Mouse (Mus musculus): ENCODE data around the gene Clec16a. TPM values are rescaled to one million over a fixed set of nuclear protein-coding genes. Genes with fewer than 3 reads are reported as not detected.

Clec16a gene
- polyA plus RNA-seq, 1 experiment from 2014 or later, result 69.0 TPM

GRCm38 (mm10) chr16:10674020-10674419 is 128.9 kb downstream of the Clec16a start:
- no peaks in the 10 kb centered on the region for H3K27me3 ChIP-seq
- H3K4me1 ChIP-seq (replicated peaks), result peaks cover 10% of the 10 kb centered on the region; the same call in 1 of the 2 replicates
- H3K36me3 ChIP-seq, result no peaks in the 10 kb centered on the region
- no peaks in the 10 kb centered on the region for H3K9me3 ChIP-seq
- no peak for ATAC-seq (ENCODE audit: low read depth)
- no peak overlapping the region for H3K27ac ChIP-seq (replicated peaks)
- H3K9ac ChIP-seq, result no peak overlapping the region
- H3K4me3 ChIP-seq, result no peak overlapping the region
- H3K4me2 ChIP-seq, result no peak overlapping the region
- 60% methylated on average over 2 of the region's 2 CpGs for WGBS

GRCm38 (mm10) chr16:10674957-10675356 is 129.8 kb downstream of the Clec16a start:
- H3K4me2 ChIP-seq, result no peak overlapping the region
- H3K36me3 ChIP-seq, result no peaks in the 10 kb centered on the region
- no peaks in the 10 kb centered on the region for H3K27me3 ChIP-seq
- H3K9ac ChIP-seq, result no peak overlapping the region
- peaks cover 2% of the 10 kb centered on the region; the same call in 1 of the 2 replicates for H3K4me1 ChIP-seq (replicated peaks)
- no peak overlapping the region for H3K4me3 ChIP-seq
- WGBS, result 91% methylated on average over 2 of the region's 2 CpGs
- no peak overlapping the region for H3K27ac ChIP-seq (replicated peaks)
- ATAC-seq (ENCODE audit: low read depth), result no peak
- no peaks in the 10 kb centered on the region for H3K9me3 ChIP-seq

- ATAC-seq (ENCODE audit: low read depth), result no peak
- no peaks in the 10 kb centered on the region for H3K27me3 ChIP-seq
- no peaks in the 10 kb centered on the region for H3K4me1 ChIP-seq (replicated peaks)
- no peak overlapping the region for H3K9ac ChIP-seq
- 84% methylated on average over 1 of the region's 1 CpGs for WGBS
- no peak overlapping the region for H3K4me2 ChIP-seq
- H3K27ac ChIP-seq (replicated peaks), result no peak overlapping the region
- H3K4me3 ChIP-seq, result no peak overlapping the region
- H3K36me3 ChIP-seq, result no peaks in the 10 kb centered on the region
- H3K9me3 ChIP-seq, result no peaks in the 10 kb centered on the region
These were observed 130.5 kb downstream of the Clec16a start for GRCm38 (mm10) chr16:10675612-10676011.

GRCm38 (mm10) chr16:10676461-10677066 is 131.4 kb downstream of the Clec16a start:
- Histone ChIP-seq H3K27me3 (no peaks in the 10 kb centered on the region), H3K4me3 (no peak overlapping the region), H3K27ac (replicated peaks) (no peak overlapping the region), H3K36me3 (no peaks in the 10 kb centered on the region), H3K9ac (no peak overlapping the region), H3K4me2 (no peak overlapping the region), H3K4me1 (replicated peaks) (no peaks in the 10 kb centered on the region), H3K9me3 (no peaks in the 10 kb centered on the region)
- ATAC-seq (ENCODE audit: low read depth), result no peak
- 69% methylated on average over 3 of the region's 3 CpGs for WGBS

- H3K27ac ChIP-seq (replicated peaks), result no peak overlapping the region
- H3K4me2 ChIP-seq, result no peak overlapping the region
- no peaks in the 10 kb centered on the region for H3K27me3 ChIP-seq
- WGBS, result 80% methylated on average over 2 of the region's 2 CpGs
- H3K4me3 ChIP-seq, result no peak overlapping the region
- no peak overlapping the region for H3K9ac ChIP-seq
- H3K36me3 ChIP-seq, result no peaks in the 10 kb centered on the region
- no peaks in the 10 kb centered on the region for H3K9me3 ChIP-seq
- no peak for ATAC-seq (ENCODE audit: low read depth)
- H3K4me1 ChIP-seq (replicated peaks), result no peaks in the 10 kb centered on the region
These were observed 137.4 kb downstream of the Clec16a start for GRCm38 (mm10) chr16:10682521-10682920.

- no peak overlapping the region for H3K9ac ChIP-seq
- no peaks in the 10 kb centered on the region for H3K9me3 ChIP-seq
- no peaks in the 10 kb centered on the region for H3K36me3 ChIP-seq
- no peaks in the 10 kb centered on the region for H3K27me3 ChIP-seq
- no peak overlapping the region for H3K4me3 ChIP-seq
- 80% methylated on average over 8 of the region's 8 CpGs for WGBS
- no peak for ATAC-seq (ENCODE audit: low read depth)
- H3K4me1 ChIP-seq (replicated peaks), result no peaks in the 10 kb centered on the region
- H3K4me2 ChIP-seq, result no peak overlapping the region
- no peak overlapping the region for H3K27ac ChIP-seq (replicated peaks)
These were observed 138.3 kb downstream of the Clec16a start for GRCm38 (mm10) chr16:10683193-10684000.

GRCm38 (mm10) chr16:10689748-10690318 is 144.7 kb downstream of the Clec16a start:
- Histone ChIP-seq H3K27me3 (no peaks in the 10 kb centered on the region), H3K27ac (replicated peaks) (no peak overlapping the region), H3K9me3 (no peaks in the 10 kb centered on the region), H3K9ac (no peak overlapping the region), H3K36me3 (peaks cover 18% of the 10 kb centered on the region), H3K4me1 (replicated peaks) (peaks cover 6% of the 10 kb centered on the region), H3K4me2 (no peak overlapping the region), H3K4me3 (no peak overlapping the region)
- WGBS, result 86% methylated on average over 6 of the region's 6 CpGs
- ATAC-seq (ENCODE audit: low read depth), result no peak

- Histone ChIP-seq H3K27me3 (no peaks in the 10 kb centered on the region), H3K9me3 (no peaks in the 10 kb centered on the region), H3K36me3 (peaks cover 18% of the 10 kb centered on the region), H3K4me3 (no peak overlapping the region), H3K4me2 (no peak overlapping the region), H3K4me1 (replicated peaks) (peaks cover 6% of the 10 kb centered on the region), H3K9ac (no peak overlapping the region), H3K27ac (replicated peaks) (no peak overlapping the region)
- ATAC-seq (ENCODE audit: low read depth), result no peak
- WGBS, result 85% methylated on average over 3 of the region's 3 CpGs
These were observed 145.3 kb downstream of the Clec16a start for GRCm38 (mm10) chr16:10690442-10690841.

- Histone ChIP-seq H3K36me3 (peaks cover 18% of the 10 kb centered on the region), H3K4me2 (no peak overlapping the region), H3K4me3 (no peak overlapping the region), H3K4me1 (replicated peaks) (peaks cover 6% of the 10 kb centered on the region), H3K9me3 (no peaks in the 10 kb centered on the region), H3K9ac (no peak overlapping the region), H3K27ac (replicated peaks) (no peak overlapping the region), H3K27me3 (no peaks in the 10 kb centered on the region)
- no peak for ATAC-seq (ENCODE audit: low read depth)
- 88% methylated on average over 5 of the region's 5 CpGs for WGBS
These were observed 146.6 kb downstream of the Clec16a start for GRCm38 (mm10) chr16:10691705-10692104.

- no peak overlapping the region for H3K9ac ChIP-seq
- H3K4me1 ChIP-seq (replicated peaks), result peaks cover 6% of the 10 kb centered on the region
- H3K9me3 ChIP-seq, result no peaks in the 10 kb centered on the region
- no peaks in the 10 kb centered on the region for H3K27me3 ChIP-seq
- WGBS, result 68% methylated on average over 8 of the region's 8 CpGs
- H3K4me3 ChIP-seq, result no peak overlapping the region
- peaks cover 18% of the 10 kb centered on the region for H3K36me3 ChIP-seq
- no peak overlapping the region for H3K27ac ChIP-seq (replicated peaks)
- H3K4me2 ChIP-seq, result no peak overlapping the region
- ATAC-seq (ENCODE audit: low read depth), result no peak
These were observed 147.7 kb downstream of the Clec16a start for GRCm38 (mm10) chr16:10692848-10693247.

- H3K4me2 ChIP-seq, result no peak overlapping the region
- H3K36me3 ChIP-seq, result peaks cover 18% of the 10 kb centered on the region
- WGBS, result 91% methylated on average over 1 of the region's 1 CpGs
- no peaks in the 10 kb centered on the region for H3K27me3 ChIP-seq
- H3K9ac ChIP-seq, result no peak overlapping the region
- no peaks in the 10 kb centered on the region for H3K9me3 ChIP-seq
- no peak for ATAC-seq (ENCODE audit: low read depth)
- no peak overlapping the region for H3K27ac ChIP-seq (replicated peaks)
- no peak overlapping the region for H3K4me3 ChIP-seq
- H3K4me1 ChIP-seq (replicated peaks), result peaks cover 6% of the 10 kb centered on the region
These were observed 148.3 kb downstream of the Clec16a start for GRCm38 (mm10) chr16:10693424-10693823.

- Histone ChIP-seq H3K4me2 (no peak overlapping the region), H3K4me1 (replicated peaks) (peaks cover 6% of the 10 kb centered on the region), H3K27me3 (no peaks in the 10 kb centered on the region), H3K4me3 (no peak overlapping the region), H3K36me3 (peaks cover 18% of the 10 kb centered on the region), H3K9ac (no peak overlapping the region), H3K27ac (replicated peaks) (no peak overlapping the region), H3K9me3 (no peaks in the 10 kb centered on the region)
- 64% methylated on average over 11 of the region's 11 CpGs for WGBS
- ATAC-seq (ENCODE audit: low read depth), result no peak
These were observed 149.3 kb downstream of the Clec16a start for GRCm38 (mm10) chr16:10694414-10694851.

Data from neural tube, embryonic 13.5 days (tissue).